Comparison of ENCODE assay signal across 29 mouse cellular contexts in genomic region chr1:55205808-55206327, GRCm38 (mm10). TPM values are rescaled to one million over a fixed set of nuclear protein-coding genes. Genes with fewer than 3 reads are reported as not detected.
DNase-seq lines count a peak whose midpoint lies in the region; ATAC-seq lines count a peak whose summit lies in the region.
"Had no signal": no experiment of that assay in that cellular context is flagged by ENCODE, and none has a peak within 500 bp of the region (broad histone marks: within the 10 kb centered on the region; RNA-seq: fewer than 3 reads in every experiment).

No protein-coding gene starts in this region.

- H3K9me3 ChIP-seq in midbrain, embryonic 10.5 days (replicated peaks): no peaks in the 10 kb centered on the region
- no peaks in the 10 kb centered on the region for H3K9me3 ChIP-seq in midbrain, embryonic 16.5 days (replicated peaks; ENCODE audit: control insufficient read depth, low read length, poor library complexity, severe bottlenecking)
- H3K9me3 ChIP-seq: forebrain, embryonic 10.5 days; heart, embryonic 12.5 days; kidney, embryonic 15.5 days; limb, embryonic 15.5 days; liver, embryonic 15.5 days; lung, embryonic 15.5 days; megakaryocyte, embryonic 14.5 days had no signal

- H3K4me2 ChIP-seq in midbrain, embryonic 16.5 days (ENCODE audit: low read length): no peak overlapping the region
- H3K4me2 ChIP-seq: heart, embryonic 12.5 days; kidney, embryonic 15.5 days; limb, embryonic 15.5 days; liver, embryonic 15.5 days; lung, embryonic 15.5 days had no signal

- WGBS in midbrain, embryonic 10.5 days: 27% methylated on average over 5 of the region's 5 CpGs
- 28% methylated on average over 5 of the region's 5 CpGs for WGBS in midbrain, embryonic 16.5 days

- H3K4me3 ChIP-seq in midbrain, embryonic 10.5 days: no peak overlapping the region
- H3K4me3 ChIP-seq in midbrain, embryonic 16.5 days (ENCODE audit: low read depth, low read length): no peak overlapping the region
- H3K4me3 ChIP-seq: forebrain, embryonic 10.5 days; heart, embryonic 12.5 days; kidney, embryonic 15.5 days; left cerebral cortex, adult 2 months; limb, embryonic 15.5 days; liver, embryonic 15.5 days; lung, embryonic 15.5 days; megakaryocyte, embryonic 14.5 days had no signal

- ATAC-seq in midbrain, embryonic 16.5 days: no peak
- ATAC-seq: forebrain, embryonic 16.5 days had no signal

- H3K36me3 ChIP-seq in midbrain, embryonic 10.5 days: no peaks in the 10 kb centered on the region
- H3K36me3 ChIP-seq in midbrain, embryonic 16.5 days (ENCODE audit: control insufficient read depth, insufficient read depth, low read length): no peaks in the 10 kb centered on the region
- H3K36me3 ChIP-seq: forebrain, embryonic 10.5 days; kidney, embryonic 15.5 days; liver, embryonic 15.5 days had no signal

- peaks cover 39% of the 10 kb centered on the region for H3K4me1 ChIP-seq in midbrain, embryonic 10.5 days
- no peaks in the 10 kb centered on the region for H3K4me1 ChIP-seq in midbrain, embryonic 16.5 days (ENCODE audit: control insufficient read depth, insufficient read depth, low read length)

- peak overlapping the region; percentile 78 for H3K27ac ChIP-seq in midbrain, embryonic 10.5 days (replicated peaks)
- H3K27ac ChIP-seq in midbrain, embryonic 16.5 days (ENCODE audit: low read length): no peak overlapping the region
- H3K27ac ChIP-seq: forebrain, embryonic 10.5 days; kidney, embryonic 15.5 days; left cerebral cortex, adult 2 months; limb, embryonic 15.5 days; liver, embryonic 15.5 days; lung, embryonic 15.5 days had no signal

- DNase-seq in heart, adult 11 months: peak; percentile 84
- no peak for DNase-seq in heart, postnatal 10 days
- DNase-seq in midbrain, embryonic 10.5 days (ENCODE audit: low spot score): no peak
- peak; percentile 70 for DNase-seq in R1 (ENCODE audit: low read depth, low spot score)
- peak; percentile 88 for DNase-seq in retina, postnatal 1 day
- no peak for DNase-seq in cerebellum, adult 11 months
- DNase-seq: adrenal gland, postnatal 25 days; cerebellum, adult 11-12 months; gastrocnemius, postnatal 14 days; heart, adult 18-20 months; heart, postnatal 14 days; kidney, adult 11 months; kidney, postnatal 4 days; layer of hippocampus, adult 9-11 months; left cerebral cortex, postnatal 4 days; lung, postnatal 36 days; right cerebral cortex, postnatal 25 days; thymus, postnatal 25 days had no signal

- peaks cover 24% of the 10 kb centered on the region for H3K27me3 ChIP-seq in midbrain, embryonic 10.5 days (ENCODE audit: low read depth, poor library complexity, severe bottlenecking)
- H3K27me3 ChIP-seq in midbrain, embryonic 16.5 days (ENCODE audit: control insufficient read depth, insufficient read depth, low read depth, low read length): no peaks in the 10 kb centered on the region
- H3K27me3 ChIP-seq: heart, embryonic 12.5 days; kidney, embryonic 15.5 days; limb, embryonic 15.5 days; liver, embryonic 15.5 days; lung, embryonic 15.5 days; megakaryocyte, embryonic 14.5 days had no signal

- H3K9ac ChIP-seq in midbrain, embryonic 16.5 days (ENCODE audit: low read depth, low read length): no peak overlapping the region
- H3K9ac ChIP-seq: heart, embryonic 12.5 days; kidney, embryonic 15.5 days; limb, embryonic 15.5 days; liver, embryonic 15.5 days; lung, embryonic 15.5 days had no signal

- intact Hi-C loops in heart, postnatal 10 days (cut with DNase I): no loop called here

RNA-seq across cellular contexts. Expression of gene Rftn2, which starts 20.7 kb away (rescaled TPM):
- total RNA-seq in heart, postnatal 10 days (2021): 10 to 100 TPM; 12.4 to 14.1 TPM
- 5.8 TPM in 2 replicates for polyA plus RNA-seq in midbrain, embryonic 10.5 days (2016; fragmentation: Nextera tagmentation; extraction: Ambion mirVana)
- polyA plus RNA-seq in midbrain, embryonic 16.5 days (2015; fragmentation: Nextera tagmentation; extraction: Ambion mirVana): 7.9 and 10.6 TPM in 2 replicates
- total RNA-seq: MEL had no signal

RNA-seq across cellular contexts. Expression of gene Mars2, which starts 31.1 kb away (rescaled TPM):
- 1 to 10 TPM; 4.2 to 5.5 TPM for total RNA-seq in heart, postnatal 10 days (2021)
- polyA plus RNA-seq in midbrain, embryonic 10.5 days (2016; fragmentation: Nextera tagmentation; extraction: Ambion mirVana): 2.8 and 3.2 TPM in 2 replicates
- polyA plus RNA-seq in midbrain, embryonic 16.5 days (2015; fragmentation: Nextera tagmentation; extraction: Ambion mirVana): 3.7 and 4.0 TPM in 2 replicates

Comparison
In these comparisons a context has a peak if more than half of its experiments do, and no peak if none do; other contexts are left out.
1. DNase-seq: peak in heart, adult 11 months (single experiment), R1 (single experiment) and retina, postnatal 1 day (single experiment); none in heart, postnatal 10 days (0 of 2), midbrain, embryonic 10.5 days (single experiment) and cerebellum, adult 11 months (single experiment).